Mouse (Mus musculus) heart, postnatal 0 days (tissue): ENCODE measurements around the gene Prr13. TPM values are rescaled to one million over a fixed set of nuclear protein-coding genes. Genes with fewer than 3 reads are reported as not detected.

Source experiments
- ATAC-seq: fragments of 200-750 bp; cut with Nextera tagmentation; 2 replicates; pipeline ENCODE4 v1.8.0; 2017; ENCODE audit warnings: low read depth, moderate number of reproducible peaks, moderate library complexity; ENCODE audit not compliant: insufficient read depth
- DNase-seq: peaks from one replicate; pipeline ENCODE4 v3.0.0-alpha.2; 2016; ENCODE audit warnings: low spot score
- H3K27ac ChIP-seq: fragments of 300-500 bp; sonication (generic); 2 replicates; pipeline ENCODE4 v1.5.1; 2014; ENCODE audit warnings: low read depth, mild to moderate bottlenecking
- H3K27me3 ChIP-seq: fragments of 300-500 bp; sonication (generic); 2 replicates; pipeline ENCODE4 v1.6.1; 2014; ENCODE audit warnings: low read length, mixed read lengths; ENCODE audit not compliant: control insufficient read depth, insufficient read depth
- H3K36me3 ChIP-seq: fragments of 300-500 bp; sonication (generic); replicated peaks from 2 replicates; pipeline ENCODE4 v1.6.1; 2014; ENCODE audit warnings: low read length, mixed read lengths; ENCODE audit not compliant: control insufficient read depth, insufficient read depth
- H3K4me1 ChIP-seq: fragments of 300-500 bp; sonication (generic); 2 replicates; pipeline ENCODE4 v1.6.1; 2014; ENCODE audit warnings: antibody characterized with exemption; ENCODE audit not compliant: control insufficient read depth, insufficient read depth
- H3K4me2 ChIP-seq: fragments of 300-500 bp; sonication (generic); 2 replicates; pipeline ENCODE4 v1.6.1; 2014; ENCODE audit warnings: low read depth, mild to moderate bottlenecking, low read length, moderate library complexity
- H3K4me3 ChIP-seq: fragments of 300-500 bp; sonication (generic); 2 replicates; pipeline ENCODE4 v1.5.1; 2014; ENCODE audit warnings: low read depth, low read length
- H3K9ac ChIP-seq: fragments of 300-500 bp; sonication (generic); replicated peaks from 2 replicates; pipeline ENCODE4 v1.6.1; 2014; ENCODE audit warnings: low read depth, low read length, mixed read lengths
- H3K9me3 ChIP-seq: fragments of 300-500 bp; sonication (generic); replicated peaks from 2 replicates; pipeline ENCODE4 v1.6.1; 2016; ENCODE audit warnings: low read length; ENCODE audit not compliant: control insufficient read depth
- CTCF ChIP-seq: IDR thresholded peaks from 2 replicates; pipeline ENCODE4 v1.5.1; 2016; ENCODE audit warnings: antibody characterized with exemption, control low read depth, low read depth
- EP300 ChIP-seq: IDR thresholded peaks from 2 replicates; pipeline ENCODE4 v1.6.1; 2016; ENCODE audit warnings: antibody characterized with exemption, low read depth
- WGBS: fragments of 180-500 bp; shearing (Covaris S2); extraction: QIAGEN DNeasy Blood & Tissue Kit; methylation state at CpG from one replicate; pipeline ENCODE4 v1.1.7; 2014; 5-methylcytosine and 5-hydroxymethylcytosine counted together
- polyA plus RNA-seq: library from polyadenylated mRNA; unstranded; fragments of >200 nt; fragmentation: Nextera tagmentation; extraction: Ambion mirVana; gene quantifications from 2 replicates; pipeline ENCODE4 v1.2.1, GENCODE M21; 2015
- total RNA-seq: library from RNA; depleted of rRNA; stranded (reverse); fragments of >200 nt; gene quantifications from 2 replicates; pipeline ENCODE4 v1.2.3, GENCODE M21; 2014; ENCODE audit warnings: low replicate concordance; rRNA removed

Prr13 gene
- total and polyA plus RNA-seq, 2 experiments from 2014 or later: 16.8 to 73.4 TPM

DNA sequence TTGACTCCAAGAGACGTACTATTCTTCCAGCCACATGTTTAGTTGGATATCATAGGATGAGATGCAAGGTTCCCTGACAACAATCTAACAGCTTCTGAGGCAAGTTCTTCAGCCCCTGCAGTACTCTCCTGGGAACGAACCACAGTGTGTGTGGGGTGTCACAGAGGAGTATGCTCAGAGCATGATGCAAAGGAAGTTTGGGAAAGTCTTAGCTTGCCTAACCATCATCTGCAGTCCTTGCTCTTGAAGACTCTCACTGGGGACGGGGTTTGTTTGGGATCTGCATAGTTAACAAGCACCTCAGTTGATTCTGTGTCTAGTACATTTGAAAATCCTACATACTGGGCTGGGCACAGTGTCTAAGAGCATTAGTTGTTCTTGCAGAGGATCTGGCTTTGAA is 49.5 kb downstream of the Prr13 start:
- TF ChIP-seq CTCF (no peak), EP300 (no peak)
- H3K27ac ChIP-seq: no peak overlapping the region
- H3K4me2 ChIP-seq: no peak overlapping the region
- H3K27me3 ChIP-seq: no peaks in the 10 kb centered on the region
- peaks cover 13% of the 10 kb centered on the region for H3K36me3 ChIP-seq
- peaks cover 10% of the 10 kb centered on the region; the same call in 1 of the 2 replicates for H3K4me1 ChIP-seq
- ATAC-seq (no peak), DNase-seq (no peak)
- H3K9me3 ChIP-seq: no peaks in the 10 kb centered on the region
- H3K9ac ChIP-seq: no peak overlapping the region
- 83% methylated on average over 3 of the region's 3 CpGs for WGBS
- H3K4me3 ChIP-seq: no peak overlapping the region

DNA sequence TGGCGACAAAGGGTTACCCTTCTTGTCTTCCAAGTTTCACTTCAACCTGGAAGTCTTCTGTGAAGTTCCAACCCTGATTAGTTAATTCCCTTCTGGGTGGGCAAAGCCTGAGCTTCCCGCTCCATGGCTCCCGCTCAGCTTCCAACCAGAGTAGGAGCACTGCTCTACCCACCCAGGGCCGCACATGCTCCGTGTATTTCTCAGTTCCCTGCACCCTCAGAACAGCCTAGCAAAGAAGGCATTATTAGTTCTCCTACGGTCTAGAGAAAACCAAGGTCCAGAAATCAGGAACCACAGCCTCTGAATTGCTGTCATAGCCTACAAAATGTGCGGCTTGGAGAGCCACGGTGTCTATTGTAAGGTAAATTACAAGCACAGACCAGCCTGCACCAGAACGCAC is 51.3 kb downstream of the Prr13 start:
- peaks cover 10% of the 10 kb centered on the region; the same call in 1 of the 2 replicates for H3K4me1 ChIP-seq
- no peaks in the 10 kb centered on the region for H3K27me3 ChIP-seq
- ATAC-seq (peak; percentile 52), DNase-seq (no peak)
- H3K4me2 ChIP-seq: peak overlapping the region; percentile 97
- WGBS: 7% methylated on average over 9 of the region's 9 CpGs
- H3K9me3 ChIP-seq: no peaks in the 10 kb centered on the region
- no peaks in the 10 kb centered on the region for H3K36me3 ChIP-seq
- TF ChIP-seq EP300 (no peak), CTCF (no peak)
- H3K27ac ChIP-seq: peak overlapping the region; percentile 54
- H3K4me3 ChIP-seq: peak overlapping the region; percentile 71
- H3K9ac ChIP-seq: peak overlapping the region; percentile 62

GRCm38 (mm10) chr15:102510590-102511284 is 51.9 kb downstream of the Prr13 start:
- TF ChIP-seq EP300 (0 out of 2 replicates have a peak, but pooled peaks have one; percentile 40), CTCF (no peak)
- peak overlapping the region; percentile 97 for H3K4me2 ChIP-seq
- H3K4me1 ChIP-seq: peaks cover 13% of the 10 kb centered on the region
- peak overlapping the region; percentile 54 for H3K27ac ChIP-seq
- H3K27me3 ChIP-seq: no peaks in the 10 kb centered on the region
- 3% methylated on average over 32 of the region's 34 CpGs for WGBS
- ATAC-seq (peak; percentile 95), DNase-seq (peak; percentile 82)
- no peaks in the 10 kb centered on the region for H3K36me3 ChIP-seq
- H3K4me3 ChIP-seq: peak overlapping the region; percentile 71
- H3K9ac ChIP-seq: peak overlapping the region; percentile 62
- H3K9me3 ChIP-seq: no peaks in the 10 kb centered on the region

GRCm38 (mm10) chr15:102511285-102511833 is 52.5 kb downstream of the Prr13 start:
- H3K4me1 ChIP-seq: peaks cover 13% of the 10 kb centered on the region
- peak overlapping the region; percentile 97; the same call in 1 of the 2 replicates for H3K4me2 ChIP-seq
- no peak overlapping the region for H3K4me3 ChIP-seq
- WGBS: 27% methylated on average over 6 of the region's 6 CpGs
- no peak overlapping the region for H3K27ac ChIP-seq
- no peaks in the 10 kb centered on the region for H3K9me3 ChIP-seq
- H3K36me3 ChIP-seq: no peaks in the 10 kb centered on the region
- ATAC-seq (no peak), DNase-seq (no peak)
- no peaks in the 10 kb centered on the region for H3K27me3 ChIP-seq
- H3K9ac ChIP-seq: no peak overlapping the region
- TF ChIP-seq CTCF (no peak), EP300 (no peak)

GRCm38 (mm10) chr15:102512010-102512409 is 53.2 kb downstream of the Prr13 start:
- Histone ChIP-seq H3K9ac (no peak overlapping the region), H3K4me3 (no peak overlapping the region), H3K4me1 (peaks cover 13% of the 10 kb centered on the region), H3K36me3 (no peaks in the 10 kb centered on the region), H3K27me3 (no peaks in the 10 kb centered on the region), H3K27ac (no peak overlapping the region), H3K4me2 (no peak overlapping the region), H3K9me3 (no peaks in the 10 kb centered on the region)
- no peak for TF ChIP-seq CTCF
- TF ChIP-seq EP300: no peak
- ATAC-seq (no peak), DNase-seq (no peak)
- 56% methylated on average over 5 of the region's 5 CpGs for WGBS

Other genes with a start within 250 kb of the Prr13 start
- gene Itgb7, start 227.1 kb upstream of the Prr13 start, total RNA-seq: 0.23 and 1.1 TPM in 2 replicates
- gene Itgb7, start 227.1 kb upstream of the Prr13 start, polyA plus RNA-seq: 0.79 and 0.92 TPM in 2 replicates
- 8.9 and 9.7 TPM in 2 replicates for gene Rarg, start 201.5 kb upstream of the Prr13 start, total RNA-seq
- gene Rarg, start 201.5 kb upstream of the Prr13 start, polyA plus RNA-seq: 5.4 and 6.0 TPM in 2 replicates
- gene Gm9918, start 188.5 kb upstream of the Prr13 start, total RNA-seq: not detected in 2 replicates
- not detected in 2 replicates for gene Gm9918, start 188.5 kb upstream of the Prr13 start, polyA plus RNA-seq
- 35.6 and 53.5 TPM in 2 replicates for gene Mfsd5, start 179.6 kb upstream of the Prr13 start, total RNA-seq
- gene Mfsd5, start 179.6 kb upstream of the Prr13 start, polyA plus RNA-seq: 31.4 and 34.1 TPM in 2 replicates
- gene Espl1, start 162.8 kb upstream of the Prr13 start, total RNA-seq: 11.6 and 15.3 TPM in 2 replicates
- gene Espl1, start 162.8 kb upstream of the Prr13 start, polyA plus RNA-seq: 2.3 and 3.7 TPM in 2 replicates
- 90.7 and 148 TPM in 2 replicates for gene Pfdn5, start 132.9 kb upstream of the Prr13 start, total RNA-seq
- gene Pfdn5, start 132.9 kb upstream of the Prr13 start, polyA plus RNA-seq: 344 and 362 TPM in 2 replicates
- 35.6 and 60.5 TPM in 2 replicates for gene Myg1, start 127.3 kb upstream of the Prr13 start, total RNA-seq
- gene Myg1, start 127.3 kb upstream of the Prr13 start, polyA plus RNA-seq: 39.0 and 41.1 TPM in 2 replicates
- gene Aaas, start 108.3 kb upstream of the Prr13 start, total RNA-seq: 25.9 and 59.6 TPM in 2 replicates
- 18.8 and 20.4 TPM in 2 replicates for gene Aaas, start 108.3 kb upstream of the Prr13 start, polyA plus RNA-seq
- not detected in 2 replicates for gene Sp7, start 91.8 kb upstream of the Prr13 start, total RNA-seq
- not detected in 2 replicates for gene Sp7, start 91.8 kb upstream of the Prr13 start, polyA plus RNA-seq
- 32.1 and 32.6 TPM in 2 replicates for gene Sp1, start 52.9 kb upstream of the Prr13 start, total RNA-seq
- 3.0 and 3.1 TPM in 2 replicates for gene Sp1, start 52.9 kb upstream of the Prr13 start, polyA plus RNA-seq
- gene Amhr2, start 13.7 kb upstream of the Prr13 start, total RNA-seq: 0.19 and 0.81 TPM in 2 replicates
- 0.75 and 1.9 TPM in 2 replicates for gene Amhr2, start 13.7 kb upstream of the Prr13 start, polyA plus RNA-seq
- 180 and 221 TPM in 2 replicates for gene Pcbp2, start 11.5 kb downstream of the Prr13 start, total RNA-seq
- gene Pcbp2, start 11.5 kb downstream of the Prr13 start, polyA plus RNA-seq: 118 and 121 TPM in 2 replicates
- gene Gm10337, start 44.7 kb downstream of the Prr13 start, total RNA-seq: not detected in 2 replicates
- gene Gm10337, start 44.7 kb downstream of the Prr13 start, polyA plus RNA-seq: not detected in 2 replicates
- 4.7 and 6.1 TPM in 2 replicates for gene Map3k12, start 58.0 kb downstream of the Prr13 start, total RNA-seq
- gene Map3k12, start 58.0 kb downstream of the Prr13 start, polyA plus RNA-seq: 4.1 and 4.6 TPM in 2 replicates
- gene Tarbp2, start 59.2 kb downstream of the Prr13 start, total RNA-seq: 73.7 and 74.9 TPM in 2 replicates
- 65.4 and 68.5 TPM in 2 replicates for gene Tarbp2, start 59.2 kb downstream of the Prr13 start, polyA plus RNA-seq
- gene Npff, start 65.9 kb downstream of the Prr13 start, total RNA-seq: 0.84 TPM in 1 of 2 replicates, not detected in the other
- 0.89 and 1.1 TPM in 2 replicates for gene Npff, start 65.9 kb downstream of the Prr13 start, polyA plus RNA-seq
- not detected in 2 replicates for gene Gm28047, start 166.0 kb downstream of the Prr13 start, total RNA-seq
- not detected in 2 replicates for gene Gm28047, start 166.0 kb downstream of the Prr13 start, polyA plus RNA-seq
- 12.4 and 16.2 TPM in 2 replicates for gene Atf7, start 166.4 kb downstream of the Prr13 start, total RNA-seq
- 18.7 and 20.6 TPM in 2 replicates for gene Atf7, start 166.4 kb downstream of the Prr13 start, polyA plus RNA-seq
- 377 and 462 TPM in 2 replicates for gene Atp5g2, start 213.3 kb downstream of the Prr13 start, total RNA-seq
- gene Atp5g2, start 213.3 kb downstream of the Prr13 start, polyA plus RNA-seq: 108 and 125 TPM in 2 replicates